Mouse (Mus musculus): ENCODE data around the gene Rnf41. TPM values are rescaled to one million over a fixed set of nuclear protein-coding genes. Genes with fewer than 3 reads are reported as not detected.

Gene Rnf41
- polyA plus RNA-seq, 1 experiment from 2014 or later: 85.9 TPM

DNA sequence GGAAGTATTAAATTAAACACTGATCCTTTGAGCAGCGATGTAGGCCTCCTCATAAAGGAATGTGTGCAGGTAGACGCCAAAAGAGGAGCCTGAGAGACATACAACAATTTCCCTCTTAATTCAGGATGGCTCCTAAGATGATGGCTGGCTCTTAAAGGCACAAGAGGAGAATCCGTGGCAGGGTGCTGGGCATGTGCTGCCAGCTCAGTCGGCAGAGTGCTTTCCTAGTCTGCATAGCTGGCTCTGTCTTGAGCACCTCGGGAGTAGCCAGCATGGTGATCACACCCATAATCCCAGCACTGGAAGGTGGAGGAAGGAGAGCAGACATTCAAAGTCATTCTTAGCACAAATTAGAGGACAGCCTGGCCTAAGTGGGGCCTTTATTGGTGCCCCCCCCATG, 24.4 kb downstream of the Rnf41 start:
- Histone ChIP-seq H3K4me3 (replicated peaks) (no peak overlapping the region), H3K4me2 (replicated peaks) (no peak overlapping the region), H3K9me3 (no peaks in the 10 kb centered on the region), H3K9ac (replicated peaks) (no peak overlapping the region), H3K4me1 (replicated peaks) (no peaks in the 10 kb centered on the region; the same call in 1 of the 2 replicates), H3K36me3 (peaks cover 90% of the 10 kb centered on the region), H3K27me3 (no peaks in the 10 kb centered on the region), H3K27ac (no peak overlapping the region)
- no peak for ATAC-seq
- 92% methylated on average over 5 of the region's 5 CpGs for WGBS

DNA sequence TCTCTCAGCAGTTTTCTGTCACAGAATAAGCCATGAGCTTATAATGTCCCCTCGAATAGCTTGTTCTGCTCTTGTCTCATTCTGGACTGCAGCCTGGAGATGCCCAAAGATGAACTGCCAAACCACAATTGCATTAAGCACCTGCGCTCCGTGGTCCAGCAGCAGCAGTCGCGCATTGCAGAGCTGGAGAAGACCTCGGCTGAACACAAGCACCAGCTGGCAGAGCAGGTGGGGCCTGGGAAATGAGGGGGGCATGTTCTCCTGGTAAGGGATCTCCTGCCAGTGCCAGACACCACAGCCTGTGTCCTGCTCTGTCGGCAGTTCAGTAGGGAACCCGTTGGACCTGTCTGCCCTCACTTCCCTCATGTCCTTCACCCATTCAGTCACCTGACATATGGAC, 24.9 kb downstream of the Rnf41 start:
- WGBS: 93% methylated on average over 8 of the region's 8 CpGs
- H3K36me3 ChIP-seq: peaks cover 85% of the 10 kb centered on the region
- no peak overlapping the region for H3K4me3 ChIP-seq (replicated peaks)
- H3K9me3 ChIP-seq: no peaks in the 10 kb centered on the region
- no peak overlapping the region for H3K9ac ChIP-seq (replicated peaks)
- H3K4me1 ChIP-seq (replicated peaks): no peaks in the 10 kb centered on the region; the same call in 1 of the 2 replicates
- ATAC-seq: no peak
- no peaks in the 10 kb centered on the region for H3K27me3 ChIP-seq
- no peak overlapping the region for H3K4me2 ChIP-seq (replicated peaks)
- H3K27ac ChIP-seq: no peak overlapping the region

DNA sequence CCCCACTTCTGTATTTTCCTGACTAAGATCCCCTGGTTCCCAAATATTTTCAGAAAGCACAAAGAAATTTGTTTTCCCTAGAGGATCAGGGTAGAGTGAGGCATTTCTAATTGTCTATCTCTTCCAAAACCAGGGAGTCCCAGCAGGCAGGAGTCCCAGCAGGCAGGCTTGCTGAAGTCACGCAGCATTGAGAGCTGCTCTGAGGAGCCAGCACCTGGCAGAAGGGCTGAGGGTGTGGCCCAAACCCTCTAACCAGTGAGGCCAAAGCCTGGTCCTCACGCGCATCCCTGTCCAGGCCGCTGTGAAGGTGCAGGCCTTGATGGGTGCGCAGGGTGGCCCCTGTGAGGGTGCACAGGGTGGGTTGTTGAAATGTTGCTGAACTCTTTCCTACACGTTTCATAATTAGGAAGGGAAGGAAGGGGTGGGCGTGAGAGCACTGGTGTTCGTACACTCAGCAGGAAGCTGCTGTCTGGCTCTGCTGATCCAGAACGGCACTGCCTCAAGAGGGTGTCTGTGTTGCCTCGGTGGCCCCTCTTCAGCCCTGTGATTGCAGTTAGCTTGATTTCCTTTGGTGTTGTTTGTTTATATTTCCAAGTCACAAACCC, 27.3 kb downstream of the Rnf41 start:
- 90% methylated on average over 10 of the region's 10 CpGs for WGBS
- H3K27me3 ChIP-seq: no peaks in the 10 kb centered on the region
- peaks cover 72% of the 10 kb centered on the region for H3K36me3 ChIP-seq
- H3K4me2 ChIP-seq (replicated peaks): no peak overlapping the region
- no peak overlapping the region for H3K27ac ChIP-seq
- no peaks in the 10 kb centered on the region for H3K9me3 ChIP-seq
- H3K4me3 ChIP-seq (replicated peaks): no peak overlapping the region
- H3K4me1 ChIP-seq (replicated peaks): no peaks in the 10 kb centered on the region; the same call in 1 of the 2 replicates
- no peak for ATAC-seq
- no peak overlapping the region for H3K9ac ChIP-seq (replicated peaks)

DNA sequence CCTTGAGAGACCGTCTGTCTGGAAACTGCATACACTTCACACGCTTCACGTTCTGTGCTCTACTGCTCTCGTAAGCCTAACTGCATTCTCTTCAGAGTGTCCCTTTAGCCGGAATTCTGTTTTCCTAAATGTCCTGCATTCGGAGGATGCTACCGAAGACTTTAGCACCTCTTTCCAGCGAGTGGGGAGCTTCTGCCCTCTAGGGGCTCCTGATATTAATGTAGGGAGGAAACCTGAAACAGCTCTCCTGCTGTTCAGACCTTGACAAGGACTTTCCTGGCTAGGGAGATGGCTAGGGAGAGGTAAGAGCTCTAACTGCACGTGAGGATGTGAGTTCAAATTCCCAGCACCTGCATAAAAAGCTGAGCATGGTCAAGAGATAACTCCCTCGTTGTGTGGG, 28.9 kb downstream of the Rnf41 start:
- no peak overlapping the region for H3K9ac ChIP-seq (replicated peaks)
- peaks cover 59% of the 10 kb centered on the region for H3K36me3 ChIP-seq
- H3K27me3 ChIP-seq: no peaks in the 10 kb centered on the region
- H3K27ac ChIP-seq: no peak overlapping the region
- no peaks in the 10 kb centered on the region for H3K4me1 ChIP-seq (replicated peaks)
- no peak for ATAC-seq
- no peaks in the 10 kb centered on the region for H3K9me3 ChIP-seq
- 66% methylated on average over 10 of the region's 10 CpGs for WGBS
- no peak overlapping the region for H3K4me2 ChIP-seq (replicated peaks)
- no peak overlapping the region for H3K4me3 ChIP-seq (replicated peaks)

DNA sequence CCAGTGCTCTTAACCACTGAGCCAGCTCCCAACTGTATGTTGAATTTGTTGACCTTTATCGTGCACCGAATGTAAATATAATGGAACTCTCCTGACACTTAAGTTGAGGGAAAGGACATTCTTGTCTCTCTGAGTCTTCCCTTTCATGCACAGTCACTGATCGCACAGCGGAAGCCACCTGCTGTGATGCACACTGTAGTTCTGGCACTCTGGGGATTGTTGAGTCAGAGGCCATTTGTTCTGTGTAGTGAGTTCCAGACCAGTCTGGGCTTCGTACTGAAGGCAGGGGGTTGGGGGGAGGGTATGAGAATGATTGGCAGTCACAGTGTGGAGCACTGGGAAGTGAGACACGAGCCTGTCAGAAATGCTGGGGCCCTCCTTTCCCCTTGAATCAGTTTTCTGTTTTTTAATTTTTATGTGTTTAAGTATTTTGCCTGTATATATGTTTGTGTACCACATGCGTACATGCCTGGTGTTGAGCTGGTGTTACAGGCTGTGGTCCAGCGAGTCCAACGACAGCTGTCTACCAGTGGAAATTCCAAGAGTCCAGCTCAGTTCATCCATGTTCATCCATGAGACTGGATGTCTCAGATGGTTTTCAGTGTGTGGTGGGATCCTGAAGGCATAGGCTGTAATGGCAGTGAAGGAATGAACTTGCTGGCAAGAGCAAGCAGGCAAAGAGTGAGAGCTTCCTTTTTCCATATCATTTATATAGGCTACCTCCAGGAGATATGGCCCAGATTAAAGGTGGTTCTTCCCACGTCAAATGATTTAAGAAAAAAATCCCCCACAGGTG, 30.1 kb downstream of the Rnf41 start:
- Histone ChIP-seq H3K4me1 (replicated peaks) (no peaks in the 10 kb centered on the region), H3K27me3 (no peaks in the 10 kb centered on the region), H3K27ac (no peak overlapping the region), H3K36me3 (peaks cover 48% of the 10 kb centered on the region), H3K9me3 (no peaks in the 10 kb centered on the region), H3K9ac (replicated peaks) (no peak overlapping the region), H3K4me2 (replicated peaks) (no peak overlapping the region), H3K4me3 (replicated peaks) (no peak overlapping the region)
- WGBS: 85% methylated on average over 10 of the region's 10 CpGs
- no peak for ATAC-seq

DNA sequence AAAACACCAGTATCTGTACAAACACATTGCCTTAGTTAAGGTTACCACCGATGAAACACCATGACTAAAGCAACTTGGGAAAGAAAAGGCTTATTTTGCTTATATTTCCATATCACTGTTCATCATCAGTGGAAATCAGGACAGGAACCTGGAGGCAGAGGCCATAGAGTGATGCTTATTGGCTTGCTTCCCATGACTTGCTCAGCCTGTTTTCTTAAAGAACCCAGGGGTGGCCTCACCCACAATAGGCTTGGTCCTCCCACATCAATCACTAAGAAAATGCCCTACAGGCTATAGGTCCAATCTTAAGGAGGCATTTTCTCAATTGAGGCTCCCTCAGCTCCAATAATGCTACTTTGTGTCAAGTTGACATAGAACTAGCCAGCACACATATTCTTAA, 31.3 kb downstream of the Rnf41 start:
- Histone ChIP-seq H3K4me3 (replicated peaks) (no peak overlapping the region), H3K36me3 (peaks cover 36% of the 10 kb centered on the region), H3K27ac (no peak overlapping the region), H3K4me2 (replicated peaks) (no peak overlapping the region), H3K9ac (replicated peaks) (no peak overlapping the region), H3K27me3 (no peaks in the 10 kb centered on the region), H3K9me3 (no peaks in the 10 kb centered on the region), H3K4me1 (replicated peaks) (no peaks in the 10 kb centered on the region)
- ATAC-seq: no peak
- 92% methylated on average over 1 of the region's 1 CpGs for WGBS

DNA sequence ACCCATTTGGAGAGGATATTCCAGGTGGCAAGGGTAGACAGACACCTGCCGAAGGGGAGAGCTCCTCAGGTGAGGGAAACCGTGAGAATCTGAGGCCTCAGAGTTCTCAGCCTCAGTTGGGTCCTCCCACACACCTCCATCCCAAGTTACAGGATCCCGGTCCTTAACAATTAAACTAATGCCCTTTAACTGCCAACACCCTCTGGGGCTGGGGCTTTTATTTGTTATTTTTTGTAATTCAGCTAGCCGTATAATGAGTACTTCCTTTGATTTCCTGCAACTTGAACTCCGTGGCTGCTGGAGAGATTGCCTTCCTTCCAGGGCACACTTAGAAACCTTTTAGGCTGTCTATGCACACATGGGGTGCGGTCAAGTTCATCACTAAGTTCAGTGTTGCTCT, 32.9 kb downstream of the Rnf41 start:
- ATAC-seq: no peak
- H3K4me3 ChIP-seq (replicated peaks): no peak overlapping the region
- H3K36me3 ChIP-seq: peaks cover 20% of the 10 kb centered on the region
- no peak overlapping the region for H3K4me2 ChIP-seq (replicated peaks)
- H3K9ac ChIP-seq (replicated peaks): no peak overlapping the region
- no peaks in the 10 kb centered on the region for H3K4me1 ChIP-seq (replicated peaks)
- no peaks in the 10 kb centered on the region for H3K27me3 ChIP-seq
- H3K27ac ChIP-seq: no peak overlapping the region
- 82% methylated on average over 6 of the region's 6 CpGs for WGBS
- no peaks in the 10 kb centered on the region for H3K9me3 ChIP-seq

DNA sequence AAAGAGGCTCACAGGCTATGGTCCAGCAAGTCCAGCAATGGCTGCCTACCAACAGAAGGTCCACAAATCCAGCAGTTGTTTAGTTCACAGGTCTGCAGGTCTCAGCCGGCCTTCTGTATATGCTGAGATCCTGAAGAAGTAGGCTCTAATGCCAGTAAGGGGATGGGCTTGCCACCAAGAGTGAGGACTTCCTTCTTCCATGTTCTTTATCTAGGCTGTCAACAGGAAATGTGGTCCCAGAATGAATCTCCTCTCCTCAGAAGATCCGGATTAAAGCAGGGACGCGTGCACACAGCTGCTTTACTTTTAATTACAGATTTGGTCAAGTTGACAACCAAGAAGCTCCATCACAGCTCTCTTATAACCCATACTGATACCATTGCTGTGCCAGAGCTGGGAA, 34.0 kb downstream of the Rnf41 start:
- no peak for ATAC-seq
- H3K27ac ChIP-seq: no peak overlapping the region

DNA sequence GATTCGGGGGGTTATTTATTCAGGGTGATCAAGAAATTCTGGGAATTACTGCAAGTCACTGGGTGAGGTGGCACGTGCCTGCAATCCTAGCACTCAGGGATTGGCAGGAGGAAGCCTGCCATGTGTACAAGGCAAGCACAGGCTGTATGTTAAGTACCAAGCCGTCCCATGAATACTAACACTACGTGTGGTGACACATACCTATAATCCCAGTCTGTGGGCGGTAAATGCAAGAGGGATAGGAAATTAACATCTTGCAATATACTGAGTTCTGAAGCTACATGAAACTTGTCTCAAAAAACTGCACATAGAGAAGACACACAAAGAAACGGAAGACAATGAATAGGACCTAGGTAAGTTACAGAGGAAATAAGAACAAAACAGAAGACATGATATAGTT, 39.6 kb downstream of the Rnf41 start:
- H3K27ac ChIP-seq: no peak overlapping the region
- H3K9ac ChIP-seq (replicated peaks): no peak overlapping the region
- no peaks in the 10 kb centered on the region for H3K9me3 ChIP-seq
- no peak overlapping the region for H3K4me2 ChIP-seq (replicated peaks)
- H3K4me3 ChIP-seq (replicated peaks): no peak overlapping the region
- no peaks in the 10 kb centered on the region for H3K27me3 ChIP-seq
- ATAC-seq: no peak
- H3K4me1 ChIP-seq (replicated peaks): 0 out of 2 replicates have a peak, but pooled peaks cover 3% of the 10 kb centered on the region
- H3K36me3 ChIP-seq: no peaks in the 10 kb centered on the region
- WGBS: 84% methylated on average over 6 of the region's 6 CpGs

More for the DNA sequence above, 34.0 kb downstream of the Rnf41 start:
- Histone ChIP-seq H3K9ac (replicated peaks) (no peak overlapping the region), H3K27me3 (no peaks in the 10 kb centered on the region), H3K4me3 (replicated peaks) (no peak overlapping the region), H3K36me3 (peaks cover 9% of the 10 kb centered on the region), H3K4me1 (replicated peaks) (no peaks in the 10 kb centered on the region), H3K4me2 (replicated peaks) (no peak overlapping the region), H3K9me3 (no peaks in the 10 kb centered on the region)
- 90% methylated on average over 4 of the region's 4 CpGs for WGBS

DNA sequence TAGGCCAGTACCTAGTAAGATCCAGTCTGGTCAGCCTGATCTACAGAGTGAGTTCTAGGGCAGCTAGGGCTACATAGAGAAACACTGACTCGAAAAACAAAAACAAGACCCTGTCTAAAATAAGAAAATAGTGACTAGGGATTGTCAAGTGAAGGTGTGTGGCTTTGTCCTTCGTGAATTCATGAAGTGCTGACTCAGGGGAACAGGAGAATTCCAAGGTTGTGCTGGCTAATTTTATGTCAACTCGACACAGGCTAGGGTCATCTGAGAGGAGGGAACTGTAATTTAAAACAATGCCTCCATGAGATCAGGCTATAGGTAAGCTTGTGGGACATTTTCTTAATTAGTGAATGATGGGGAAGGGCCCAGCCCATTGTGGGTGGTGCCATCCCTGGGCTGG, 43.0 kb downstream of the Rnf41 start:
- no peak for ATAC-seq
- Histone ChIP-seq H3K4me3 (replicated peaks) (no peak overlapping the region), H3K9me3 (no peaks in the 10 kb centered on the region), H3K4me1 (replicated peaks) (0 out of 2 replicates have a peak, but pooled peaks cover 5% of the 10 kb centered on the region), H3K4me2 (replicated peaks) (no peak overlapping the region), H3K36me3 (no peaks in the 10 kb centered on the region), H3K9ac (replicated peaks) (no peak overlapping the region), H3K27ac (no peak overlapping the region), H3K27me3 (no peaks in the 10 kb centered on the region)
- 82% methylated on average over 3 of the region's 3 CpGs for WGBS

DNA sequence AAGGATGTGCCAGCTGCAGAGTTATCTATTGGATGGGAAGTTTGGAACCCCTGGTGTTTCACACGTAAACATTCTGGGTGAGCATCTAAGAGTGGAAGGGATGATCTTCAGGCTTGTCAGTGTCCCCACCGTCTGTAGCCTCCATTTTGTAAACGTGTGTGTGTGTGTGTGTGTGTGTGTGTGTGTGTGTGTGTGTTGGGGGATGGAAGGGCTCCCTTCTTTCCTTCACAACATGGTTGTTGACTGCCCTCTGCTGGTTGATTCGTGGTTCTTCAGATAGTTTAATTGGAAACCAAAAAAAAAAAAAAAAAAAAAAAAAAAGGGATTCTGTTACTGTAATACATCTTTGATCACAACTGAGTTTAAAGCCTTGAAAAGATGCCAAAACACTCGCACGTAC, 43.8 kb downstream of the Rnf41 start:
- H3K27ac ChIP-seq: no peak overlapping the region
- H3K36me3 ChIP-seq: no peaks in the 10 kb centered on the region
- no peaks in the 10 kb centered on the region for H3K27me3 ChIP-seq
- 0 out of 2 replicates have a peak overlapping the region, but pooled peaks have one; percentile 9 for H3K4me3 ChIP-seq (replicated peaks)
- ATAC-seq: no peak
- peaks cover 7% of the 10 kb centered on the region; the same call in 1 of the 2 replicates for H3K4me1 ChIP-seq (replicated peaks)
- peak overlapping the region; percentile 34 for H3K4me2 ChIP-seq (replicated peaks)
- 2% methylated on average over 6 of the region's 6 CpGs for WGBS
- no peaks in the 10 kb centered on the region for H3K9me3 ChIP-seq
- H3K9ac ChIP-seq (replicated peaks): no peak overlapping the region

DNA sequence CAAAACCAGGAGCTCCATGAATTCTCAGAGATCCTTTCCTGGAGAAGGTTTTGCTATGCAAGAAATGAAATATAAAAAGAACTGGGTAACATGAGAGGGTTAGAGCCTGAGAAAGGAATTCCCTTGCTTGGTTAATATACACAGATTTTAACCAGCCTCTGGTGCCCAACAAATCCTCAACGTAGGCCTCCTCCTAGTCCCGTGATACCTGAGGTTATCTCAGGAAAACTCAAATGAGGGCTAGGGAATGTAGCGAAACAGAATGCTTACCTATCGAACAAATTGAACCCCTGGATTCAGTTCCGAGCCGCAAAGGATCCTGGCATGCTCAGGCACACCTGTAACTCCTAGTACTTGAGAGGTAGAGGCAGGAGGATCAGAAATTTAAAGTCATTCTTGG, 46.2 kb downstream of the Rnf41 start:
- 88% methylated on average over 6 of the region's 6 CpGs for WGBS
- peaks cover 12% of the 10 kb centered on the region for H3K36me3 ChIP-seq
- H3K4me1 ChIP-seq (replicated peaks): peaks cover 18% of the 10 kb centered on the region
- no peaks in the 10 kb centered on the region for H3K9me3 ChIP-seq
- no peak overlapping the region for H3K27ac ChIP-seq
- no peaks in the 10 kb centered on the region for H3K27me3 ChIP-seq
- no peak overlapping the region for H3K4me2 ChIP-seq (replicated peaks)
- no peak overlapping the region for H3K4me3 ChIP-seq (replicated peaks)
- H3K9ac ChIP-seq (replicated peaks): no peak overlapping the region
- ATAC-seq: no peak

All from midbrain, embryonic 13.5 days (tissue).